Mouse (Mus musculus): ENCODE data around the gene Grb10. TPM values are rescaled to one million over a fixed set of nuclear protein-coding genes. Genes with fewer than 3 reads are reported as not detected.

Gene Grb10
- polyA plus RNA-seq, 1 experiment, result 12.1 TPM

GRCm38 (mm10) chr11:12039098-12039497, 615 bp upstream of the Grb10 start:
- H3K4me3 ChIP-seq (ENCODE audit: control insufficient read depth, low read depth, low read length), result no peak overlapping the region
- TF ChIP-seq CTCF (IDR thresholded peaks at IDR 0.05; ENCODE audit: control insufficient read depth, insufficient read depth, insufficient replicate concordance, low read depth, low read length) (no peak), POLR2A (IDR thresholded peaks at IDR 0.05; ENCODE audit: control insufficient read depth, low read depth, low read length) (no peak)
- no peak overlapping the region for H3K27ac ChIP-seq (ENCODE audit: control insufficient read depth, insufficient read depth, low read depth, low read length)
- peaks cover 9% of the 10 kb centered on the region for H3K4me1 ChIP-seq (ENCODE audit: control insufficient read depth, insufficient read depth, low read length)
- no peaks in the 10 kb centered on the region; the same call in 1 of the 2 replicates for H3K27me3 ChIP-seq (ENCODE audit: control insufficient read depth, insufficient read depth, low read length)
- no peaks in the 10 kb centered on the region for H3K36me3 ChIP-seq (ENCODE audit: control insufficient read depth, insufficient read depth, low read length)

- no peak overlapping the region for H3K27ac ChIP-seq (ENCODE audit: control insufficient read depth, insufficient read depth, low read depth, low read length)
- no peaks in the 10 kb centered on the region for H3K36me3 ChIP-seq (ENCODE audit: control insufficient read depth, insufficient read depth, low read length)
- no peak for TF ChIP-seq CTCF (IDR thresholded peaks at IDR 0.05; ENCODE audit: control insufficient read depth, insufficient read depth, insufficient replicate concordance, low read depth, low read length)
- TF ChIP-seq POLR2A (IDR thresholded peaks at IDR 0.05; ENCODE audit: control insufficient read depth, low read depth, low read length), result no peak
- peaks cover 9% of the 10 kb centered on the region for H3K4me1 ChIP-seq (ENCODE audit: control insufficient read depth, insufficient read depth, low read length)
- no peaks in the 10 kb centered on the region; the same call in 1 of the 2 replicates for H3K27me3 ChIP-seq (ENCODE audit: control insufficient read depth, insufficient read depth, low read length)
- H3K4me3 ChIP-seq (ENCODE audit: control insufficient read depth, low read depth, low read length), result peak overlapping the region; percentile 84
Measured at GRCm38 (mm10) chr11:12037689-12038469, 604 bp downstream of the Grb10 start.

- no peak for TF ChIP-seq CTCF (IDR thresholded peaks at IDR 0.05; ENCODE audit: control insufficient read depth, insufficient read depth, insufficient replicate concordance, low read depth, low read length)
- no peak for TF ChIP-seq POLR2A (IDR thresholded peaks at IDR 0.05; ENCODE audit: control insufficient read depth, low read depth, low read length)
- Histone ChIP-seq H3K4me3 (ENCODE audit: control insufficient read depth, low read depth, low read length) (peak overlapping the region; percentile 84), H3K27ac (ENCODE audit: control insufficient read depth, insufficient read depth, low read depth, low read length) (no peak overlapping the region), H3K27me3 (ENCODE audit: control insufficient read depth, insufficient read depth, low read length) (no peaks in the 10 kb centered on the region; the same call in 1 of the 2 replicates), H3K4me1 (ENCODE audit: control insufficient read depth, insufficient read depth, low read length) (peaks cover 9% of the 10 kb centered on the region), H3K36me3 (ENCODE audit: control insufficient read depth, insufficient read depth, low read length) (no peaks in the 10 kb centered on the region)
Measured at GRCm38 (mm10) chr11:12037075-12037686, 1.3 kb downstream of the Grb10 start.

GRCm38 (mm10) chr11:12035916-12036910, 2.3 kb downstream of the Grb10 start:
- peaks cover 9% of the 10 kb centered on the region for H3K4me1 ChIP-seq (ENCODE audit: control insufficient read depth, insufficient read depth, low read length)
- peak overlapping the region; percentile 81 for H3K4me3 ChIP-seq (ENCODE audit: control insufficient read depth, low read depth, low read length)
- TF ChIP-seq POLR2A (IDR thresholded peaks at IDR 0.05; ENCODE audit: control insufficient read depth, low read depth, low read length) (no peak), CTCF (IDR thresholded peaks at IDR 0.05; ENCODE audit: control insufficient read depth, insufficient read depth, insufficient replicate concordance, low read depth, low read length) (no peak)
- H3K36me3 ChIP-seq (ENCODE audit: control insufficient read depth, insufficient read depth, low read length), result no peaks in the 10 kb centered on the region
- no peaks in the 10 kb centered on the region; the same call in 1 of the 2 replicates for H3K27me3 ChIP-seq (ENCODE audit: control insufficient read depth, insufficient read depth, low read length)
- H3K27ac ChIP-seq (ENCODE audit: control insufficient read depth, insufficient read depth, low read depth, low read length), result no peak overlapping the region

GRCm38 (mm10) chr11:12035324-12035723, 3.2 kb downstream of the Grb10 start:
- Histone ChIP-seq H3K27ac (ENCODE audit: control insufficient read depth, insufficient read depth, low read depth, low read length) (no peak overlapping the region; the same call in 1 of the 2 replicates), H3K4me3 (ENCODE audit: control insufficient read depth, low read depth, low read length) (no peak overlapping the region; the same call in 1 of the 2 replicates), H3K36me3 (ENCODE audit: control insufficient read depth, insufficient read depth, low read length) (no peaks in the 10 kb centered on the region), H3K4me1 (ENCODE audit: control insufficient read depth, insufficient read depth, low read length) (peaks cover 9% of the 10 kb centered on the region), H3K27me3 (ENCODE audit: control insufficient read depth, insufficient read depth, low read length) (no peaks in the 10 kb centered on the region; the same call in 1 of the 2 replicates)
- TF ChIP-seq POLR2A (IDR thresholded peaks at IDR 0.05; ENCODE audit: control insufficient read depth, low read depth, low read length) (no peak), CTCF (IDR thresholded peaks at IDR 0.05; ENCODE audit: control insufficient read depth, insufficient read depth, insufficient replicate concordance, low read depth, low read length) (no peak)

- H3K36me3 ChIP-seq (ENCODE audit: control insufficient read depth, insufficient read depth, low read length), result no peaks in the 10 kb centered on the region
- no peaks in the 10 kb centered on the region; the same call in 1 of the 2 replicates for H3K27me3 ChIP-seq (ENCODE audit: control insufficient read depth, insufficient read depth, low read length)
- H3K27ac ChIP-seq (ENCODE audit: control insufficient read depth, insufficient read depth, low read depth, low read length), result no peak overlapping the region
- H3K4me3 ChIP-seq (ENCODE audit: control insufficient read depth, low read depth, low read length), result no peak overlapping the region
- H3K4me1 ChIP-seq (ENCODE audit: control insufficient read depth, insufficient read depth, low read length), result peaks cover 9% of the 10 kb centered on the region
- TF ChIP-seq POLR2A (IDR thresholded peaks at IDR 0.05; ENCODE audit: control insufficient read depth, low read depth, low read length) (no peak), CTCF (IDR thresholded peaks at IDR 0.05; ENCODE audit: control insufficient read depth, insufficient read depth, insufficient replicate concordance, low read depth, low read length) (no peak)
Measured at GRCm38 (mm10) chr11:12034781-12035180, 3.7 kb downstream of the Grb10 start.

All from testis, adult 2 months (tissue).